Mouse (Mus musculus) ES-E14 (cell line): ENCODE measurements around the gene B3gnt4.

Experiments used
- CHD2 ChIP-seq: IDR thresholded peaks from 2 replicates; pipeline ENCODE4 v1.6.1; 2014; ENCODE audit warnings: mild to moderate bottlenecking, low read depth, low read length, inconsistent platforms
- HCFC1 ChIP-seq: IDR thresholded peaks from 2 replicates; pipeline ENCODE4 v1.6.1; 2012; ENCODE audit warnings: low read length, inconsistent platforms, borderline replicate concordance; ENCODE audit not compliant: insufficient read depth
- MAFK ChIP-seq: IDR thresholded peaks from 2 replicates; pipeline ENCODE4 v1.6.1; 2014; ENCODE audit warnings: mild to moderate bottlenecking, low read depth, low read length, inconsistent platforms; ENCODE audit not compliant: insufficient read depth
- ZC3H11A ChIP-seq: IDR thresholded peaks from 2 replicates; pipeline ENCODE4 v1.6.1; 2012; ENCODE audit warnings: low read depth, mild to moderate bottlenecking, inconsistent platforms, low read length, borderline replicate concordance
- ZNF384 ChIP-seq: IDR thresholded peaks from 2 replicates; pipeline ENCODE4 v1.6.1; 2012; ENCODE audit warnings: low read depth, low read length, inconsistent platforms

DNA sequence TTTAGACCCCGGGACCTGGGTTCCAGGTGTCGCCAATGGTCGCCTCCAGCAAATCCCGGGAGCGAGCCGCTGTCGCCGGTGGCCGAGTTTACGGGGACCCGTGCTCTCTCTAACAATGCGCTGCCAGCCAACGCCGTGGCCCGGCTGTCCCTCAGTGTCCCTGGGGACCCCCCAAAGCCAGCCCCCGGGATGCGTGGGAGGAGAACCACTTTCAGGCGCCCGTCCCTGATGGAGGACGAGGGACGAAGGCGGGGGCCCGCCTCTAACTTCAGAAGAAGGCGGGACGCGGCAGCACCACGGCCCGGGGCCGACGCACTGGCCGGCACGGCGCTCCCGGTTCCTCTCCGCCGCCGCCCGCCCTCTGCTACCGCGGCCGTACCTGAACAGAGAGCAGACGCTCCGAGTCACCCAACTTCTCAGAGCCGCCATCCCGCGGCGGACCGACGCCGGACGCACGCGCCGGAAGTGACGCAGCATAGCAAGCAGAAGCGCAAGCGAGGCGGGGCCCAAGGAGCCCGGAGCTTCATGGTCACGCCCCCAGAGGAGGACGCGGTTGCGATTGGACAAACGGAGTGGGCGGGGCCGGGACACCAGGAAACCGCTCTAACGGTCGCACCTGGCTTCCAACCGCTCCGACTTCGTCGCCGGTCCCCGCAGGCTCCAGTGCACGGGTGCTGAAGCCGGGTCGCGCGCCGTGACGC is 13.6 kb downstream of the B3gnt4 start, which contains the start of gene Diablo:
- peak; percentile 46; the same call in 1 of the 2 replicates for TF ChIP-seq HCFC1
- TF ChIP-seq MAFK, result no peak
- TF ChIP-seq CHD2, result no peak
- no peak for TF ChIP-seq ZNF384
- TF ChIP-seq ZC3H11A, result no peak
